16 mouse cellular contexts compared by ENCODE assay signal in genomic region chr3:122476656-122477055, GRCm38 (mm10).
A peak's percentile ranks its signal among the peaks of the same experiment; 100 is the strongest.
DNase-seq lines count a peak whose midpoint lies in the region; ATAC-seq lines count a peak whose summit lies in the region.
"Had no signal": no experiment of that assay in that cellular context is flagged by ENCODE, and none has a peak within 500 bp of the region (broad histone marks: within the 10 kb centered on the region; RNA-seq: fewer than 3 reads in every experiment).

No protein-coding gene starts in this region.

- DNase-seq in embryo, embryonic 10 days (ENCODE audit: low spot score) = peak; percentile 50
- no peak for DNase-seq in embryo, embryonic 11 days
- DNase-seq in embryonic facial prominence, embryonic 11.5 days (ENCODE audit: low spot score) = peak; percentile 46
- no peak for DNase-seq in testis, postnatal 10 days (ENCODE audit: low spot score)
- DNase-seq: adrenal gland, postnatal 36 days; cerebellum, adult 11 months; heart, adult 11 months; heart, postnatal 14 days; kidney, adult 11 months; lung, postnatal 36 days had no signal

- no peak overlapping the region for H3K4me3 ChIP-seq in embryonic facial prominence, embryonic 11.5 days (ENCODE audit: low read depth, low read length)
- H3K4me3 ChIP-seq in hindbrain, embryonic 12.5 days = no peak overlapping the region
- H3K4me3 ChIP-seq in midbrain, embryonic 15.5 days = no peak overlapping the region
- H3K4me3 ChIP-seq in heart, embryonic 12.5 days = no peak overlapping the region
- no peak overlapping the region for H3K4me3 ChIP-seq in kidney, embryonic 14.5 days (ENCODE audit: low read length)
- H3K4me3 ChIP-seq: embryonic facial prominence, embryonic 13.5 days; liver, embryonic 15.5 days had no signal

- H3K4me1 ChIP-seq in embryonic facial prominence, embryonic 11.5 days (ENCODE audit: control insufficient read depth, insufficient read depth, low read length) = no peaks in the 10 kb centered on the region; the same call in 1 of the 2 replicates
- H3K4me1 ChIP-seq in hindbrain, embryonic 12.5 days = peaks cover 58% of the 10 kb centered on the region
- peaks cover 57% of the 10 kb centered on the region for H3K4me1 ChIP-seq in midbrain, embryonic 15.5 days
- H3K4me1 ChIP-seq in heart, embryonic 12.5 days (replicated peaks) = peaks cover 33% of the 10 kb centered on the region
- peaks cover 21% of the 10 kb centered on the region for H3K4me1 ChIP-seq in kidney, embryonic 14.5 days (ENCODE audit: control insufficient read depth, insufficient read depth, low read length)

- no peak overlapping the region for H3K9ac ChIP-seq in embryonic facial prominence, embryonic 11.5 days (replicated peaks; ENCODE audit: low read length)
- H3K9ac ChIP-seq in hindbrain, embryonic 12.5 days = no peak overlapping the region
- no peak overlapping the region for H3K9ac ChIP-seq in midbrain, embryonic 15.5 days
- H3K9ac ChIP-seq in heart, embryonic 12.5 days = no peak overlapping the region
- H3K9ac ChIP-seq in kidney, embryonic 14.5 days (ENCODE audit: low read depth, low read length) = no peak overlapping the region
- H3K9ac ChIP-seq: embryonic facial prominence, embryonic 13.5 days; liver, embryonic 15.5 days had no signal

- H3K4me2 ChIP-seq in embryonic facial prominence, embryonic 11.5 days (ENCODE audit: low read depth, low read length) = no peak overlapping the region
- no peak overlapping the region for H3K4me2 ChIP-seq in hindbrain, embryonic 12.5 days (replicated peaks)
- 0 out of 2 replicates have a peak overlapping the region, but pooled peaks have one; percentile 3 for H3K4me2 ChIP-seq in midbrain, embryonic 15.5 days
- no peak overlapping the region for H3K4me2 ChIP-seq in heart, embryonic 12.5 days
- H3K4me2 ChIP-seq in kidney, embryonic 14.5 days (replicated peaks; ENCODE audit: low read depth, low read length) = no peak overlapping the region
- H3K4me2 ChIP-seq: embryonic facial prominence, embryonic 13.5 days; liver, embryonic 15.5 days had no signal

- no peaks in the 10 kb centered on the region for H3K27me3 ChIP-seq in embryonic facial prominence, embryonic 11.5 days (ENCODE audit: control insufficient read depth, insufficient read depth, low read length)
- peaks cover 4% of the 10 kb centered on the region; the same call in 1 of the 2 replicates for H3K27me3 ChIP-seq in hindbrain, embryonic 12.5 days
- no peaks in the 10 kb centered on the region for H3K27me3 ChIP-seq in midbrain, embryonic 15.5 days (replicated peaks)
- peaks cover 82% of the 10 kb centered on the region for H3K27me3 ChIP-seq in heart, embryonic 12.5 days (replicated peaks)
- no peaks in the 10 kb centered on the region for H3K27me3 ChIP-seq in kidney, embryonic 14.5 days (ENCODE audit: control insufficient read depth, insufficient read depth, low read length)
- H3K27me3 ChIP-seq: embryonic facial prominence, embryonic 13.5 days; liver, embryonic 15.5 days had no signal

- WGBS in embryonic facial prominence, embryonic 11.5 days = 53% methylated on average over 3 of the region's 3 CpGs
- 60% methylated on average over 3 of the region's 3 CpGs for WGBS in hindbrain, embryonic 12.5 days
- WGBS in midbrain, embryonic 15.5 days = 30% methylated on average over 3 of the region's 3 CpGs
- 82% methylated on average over 3 of the region's 3 CpGs for WGBS in heart, embryonic 12.5 days
- 74% methylated on average over 3 of the region's 3 CpGs for WGBS in kidney, embryonic 14.5 days

- H3K36me3 ChIP-seq in embryonic facial prominence, embryonic 11.5 days (replicated peaks; ENCODE audit: control insufficient read depth, insufficient read depth, low read depth, low read length) = no peaks in the 10 kb centered on the region
- H3K36me3 ChIP-seq in hindbrain, embryonic 12.5 days = no peaks in the 10 kb centered on the region
- H3K36me3 ChIP-seq in midbrain, embryonic 15.5 days (replicated peaks) = no peaks in the 10 kb centered on the region
- no peaks in the 10 kb centered on the region for H3K36me3 ChIP-seq in heart, embryonic 12.5 days
- H3K36me3 ChIP-seq in kidney, embryonic 14.5 days (ENCODE audit: control insufficient read depth, insufficient read depth, low read length) = no peaks in the 10 kb centered on the region
- H3K36me3 ChIP-seq: embryonic facial prominence, embryonic 13.5 days; liver, embryonic 15.5 days had no signal

- no peaks in the 10 kb centered on the region for H3K9me3 ChIP-seq in embryonic facial prominence, embryonic 11.5 days (replicated peaks; ENCODE audit: control insufficient read depth, low read length)
- no peaks in the 10 kb centered on the region for H3K9me3 ChIP-seq in hindbrain, embryonic 12.5 days (replicated peaks)
- no peaks in the 10 kb centered on the region for H3K9me3 ChIP-seq in midbrain, embryonic 15.5 days
- H3K9me3 ChIP-seq in heart, embryonic 12.5 days (replicated peaks) = no peaks in the 10 kb centered on the region
- H3K9me3 ChIP-seq in kidney, embryonic 14.5 days (ENCODE audit: control insufficient read depth, low read length) = no peaks in the 10 kb centered on the region
- H3K9me3 ChIP-seq: embryonic facial prominence, embryonic 13.5 days; liver, embryonic 15.5 days had no signal

- H3K27ac ChIP-seq in embryonic facial prominence, embryonic 11.5 days (replicated peaks; ENCODE audit: low read depth, low read length) = no peak overlapping the region
- H3K27ac ChIP-seq in hindbrain, embryonic 12.5 days = peak overlapping the region; percentile 2; the same call in 1 of the 2 replicates
- peak overlapping the region; percentile 69 for H3K27ac ChIP-seq in midbrain, embryonic 15.5 days
- no peak overlapping the region for H3K27ac ChIP-seq in heart, embryonic 12.5 days (ENCODE audit: poor library complexity, severe bottlenecking)
- H3K27ac ChIP-seq in kidney, embryonic 14.5 days (ENCODE audit: low read depth, low read length) = no peak overlapping the region
- H3K27ac ChIP-seq: embryonic facial prominence, embryonic 13.5 days; liver, embryonic 15.5 days had no signal

- peak; percentile 19; the same call in 1 of the 2 replicates for ATAC-seq in embryonic facial prominence, embryonic 11.5 days (replicated peaks; ENCODE audit: insufficient number of reproducible peaks, low FRiP score, low TSS enrichment, low read depth)
- ATAC-seq in hindbrain, embryonic 12.5 days (ENCODE audit: low FRiP score) = no peak
- ATAC-seq in midbrain, embryonic 15.5 days (replicated peaks) = peak; percentile 31
- ATAC-seq in heart, embryonic 12.5 days (ENCODE audit: insufficient number of reproducible peaks, low FRiP score) = no peak
- no peak for ATAC-seq in kidney, embryonic 14.5 days (ENCODE audit: low FRiP score, low TSS enrichment)

Comparison
In these comparisons a context has a peak if more than half of its experiments do, and no peak if none do; other contexts are left out.
1. DNase-seq: peak in embryo, embryonic 10 days (single experiment) and embryonic facial prominence, embryonic 11.5 days (single experiment); none in embryo, embryonic 11 days (single experiment) and testis, postnatal 10 days (single experiment).
2. ATAC-seq: peak in embryonic facial prominence, embryonic 11.5 days (single experiment) and midbrain, embryonic 15.5 days (single experiment); none in hindbrain, embryonic 12.5 days (single experiment), heart, embryonic 12.5 days (single experiment) and kidney, embryonic 14.5 days (single experiment).
3. H3K27ac ChIP-seq: peak in hindbrain, embryonic 12.5 days (single experiment) and midbrain, embryonic 15.5 days (single experiment); none in embryonic facial prominence, embryonic 11.5 days (single experiment), heart, embryonic 12.5 days (single experiment) and kidney, embryonic 14.5 days (single experiment).